Mouse (Mus musculus) heart, embryonic 15.5 days (tissue): ENCODE data around the gene Psmb3. TPM values are rescaled to one million over a fixed set of nuclear protein-coding genes. Genes with fewer than 3 reads are reported as not detected.
"Not testable (repeated sequence)": the region's sequence is repeated elsewhere in the genome, so short reads cannot be mapped to it uniquely, and the experiment has no call there.

ENCODE experiments used
- ATAC-seq: fragments of 200-750 bp; cut with Nextera tagmentation; replicated peaks from 2 replicates; pipeline ENCODE4 v1.8.0; 2017; ENCODE audit warnings: low read depth, moderate TSS enrichment; ENCODE audit not compliant: insufficient number of reproducible peaks, insufficient read depth, low FRiP score
- H3K27ac ChIP-seq: fragments of 300-500 bp; sonication (generic); 2 replicates; pipeline ENCODE4 v1.5.1; 2015; ENCODE audit warnings: mild to moderate bottlenecking, inconsistent platforms
- H3K27me3 ChIP-seq: fragments of 300-500 bp; sonication (generic); 2 replicates; pipeline ENCODE4 v1.6.1; 2015; ENCODE audit warnings: inconsistent platforms
- H3K36me3 ChIP-seq: fragments of 300-500 bp; sonication (generic); 2 replicates; pipeline ENCODE4 v1.6.1; 2015; ENCODE audit warnings: mild to moderate bottlenecking, inconsistent platforms
- H3K4me1 ChIP-seq: fragments of 300-500 bp; sonication (generic); replicated peaks from 2 replicates; pipeline ENCODE4 v1.6.1; 2015; ENCODE audit warnings: inconsistent platforms
- H3K4me2 ChIP-seq: fragments of 300-500 bp; sonication (generic); 2 replicates; pipeline ENCODE4 v1.6.1; 2015; ENCODE audit warnings: inconsistent platforms, mild to moderate bottlenecking, moderate library complexity
- H3K4me3 ChIP-seq: fragments of 300-500 bp; sonication (generic); 2 replicates; pipeline ENCODE4 v1.5.1; 2015; ENCODE audit warnings: mild to moderate bottlenecking, inconsistent platforms
- H3K9ac ChIP-seq: fragments of 300-500 bp; sonication (generic); 2 replicates; pipeline ENCODE4 v1.6.1; 2015; ENCODE audit warnings: mild to moderate bottlenecking, inconsistent platforms
- H3K9me3 ChIP-seq: fragments of 300-500 bp; sonication (generic); replicated peaks from 2 replicates; pipeline ENCODE4 v1.6.1; 2016; ENCODE audit warnings: inconsistent platforms
- WGBS: fragments of 180-500 bp; shearing (Covaris S2); methylation state at CpG from one replicate; pipeline ENCODE4 v1.1.7; 2015; ENCODE audit warnings: mixed read lengths; 5-methylcytosine and 5-hydroxymethylcytosine counted together
- polyA plus RNA-seq: library from polyadenylated mRNA; unstranded; fragments of >200 nt; fragmentation: Nextera tagmentation; extraction: Ambion mirVana; gene quantifications from 2 replicates; pipeline ENCODE4 v1.2.1, GENCODE M21; 2015

Gene Psmb3
- 337 and 364 TPM in 2 replicates for polyA plus RNA-seq

- Histone ChIP-seq H3K4me3 (peak within 1 kb of the TSS; percentile 86), H3K36me3 (peaks cover 32% of the 10 kb centered on the region), H3K27ac (peak within 1 kb of the TSS; percentile 100), H3K9me3 (no peaks in the 10 kb centered on the region), H3K4me1 (peaks cover 28% of the 10 kb centered on the region), H3K9ac (peak within 1 kb of the TSS; percentile 87), H3K27me3 (no peaks in the 10 kb centered on the region), H3K4me2 (peak within 1 kb of the TSS; percentile 98)
- ATAC-seq = peak; percentile 86
- under 1% methylated on average over 35 of the region's 35 CpGs for WGBS
Measured at GRCm38 (mm10) chr11:97703039-97703826, at the start of gene Psmb3. Psmb3 (plus strand) TSS chr11:97703399.

GRCm38 (mm10) chr11:97654210-97654609 is 49.0 kb upstream of the Psmb3 start:
- no peak overlapping the region for H3K27ac ChIP-seq
- no peak overlapping the region for H3K4me2 ChIP-seq
- WGBS = 90% methylated on average over 2 of the region's 2 CpGs
- H3K4me1 ChIP-seq = peaks cover 21% of the 10 kb centered on the region
- ATAC-seq = no peak
- no peaks in the 10 kb centered on the region for H3K9me3 ChIP-seq
- no peak overlapping the region for H3K9ac ChIP-seq
- H3K27me3 ChIP-seq = no peaks in the 10 kb centered on the region
- no peaks in the 10 kb centered on the region for H3K36me3 ChIP-seq
- no peak overlapping the region for H3K4me3 ChIP-seq

- Histone ChIP-seq H3K27ac (no peak overlapping the region), H3K4me3 (no peak overlapping the region), H3K9me3 (no peaks in the 10 kb centered on the region), H3K9ac (no peak overlapping the region), H3K4me1 (peaks cover 37% of the 10 kb centered on the region), H3K4me2 (no peak overlapping the region), H3K27me3 (no peaks in the 10 kb centered on the region), H3K36me3 (no peaks in the 10 kb centered on the region)
- 75% methylated on average over 14 of the region's 14 CpGs for WGBS
- ATAC-seq = no peak
Measured at GRCm38 (mm10) chr11:97656269-97656971, 46.8 kb upstream of the Psmb3 start.

GRCm38 (mm10) chr11:97657184-97657945 is 45.8 kb upstream of the Psmb3 start:
- H3K36me3 ChIP-seq = no peaks in the 10 kb centered on the region
- H3K4me3 ChIP-seq = no peak overlapping the region
- peaks cover 47% of the 10 kb centered on the region for H3K4me1 ChIP-seq
- ATAC-seq = no peak
- 24% methylated on average over 5 of the region's 6 CpGs for WGBS
- H3K4me2 ChIP-seq = no peak overlapping the region
- no peak overlapping the region for H3K27ac ChIP-seq
- H3K9ac ChIP-seq = no peak overlapping the region
- no peaks in the 10 kb centered on the region for H3K27me3 ChIP-seq
- H3K9me3 ChIP-seq = no peaks in the 10 kb centered on the region

- WGBS = 88% methylated on average over 6 of the region's 6 CpGs
- not testable (repeated sequence) for H3K27ac ChIP-seq
Measured at GRCm38 (mm10) chr11:97657967-97658366, 45.2 kb upstream of the Psmb3 start.

GRCm38 (mm10) chr11:97658751-97659266 is 44.4 kb upstream of the Psmb3 start:
- Histone ChIP-seq H3K4me2 (peak overlapping the region; percentile 73), H3K9me3 (no peaks in the 10 kb centered on the region), H3K27me3 (no peaks in the 10 kb centered on the region), H3K9ac (0 out of 2 replicates have a peak overlapping the region, but pooled peaks have one; percentile 93), H3K36me3 (no peaks in the 10 kb centered on the region), H3K4me3 (peak overlapping the region; percentile 82), H3K4me1 (peaks cover 52% of the 10 kb centered on the region), H3K27ac (peak overlapping the region; percentile 89)
- 34% methylated on average over 11 of the region's 11 CpGs for WGBS
- ATAC-seq = no peak

More at GRCm38 (mm10) chr11:97657967-97658366, 45.2 kb upstream of the Psmb3 start:
- peaks cover 52% of the 10 kb centered on the region for H3K4me1 ChIP-seq
- ATAC-seq, H3K9me3 ChIP-seq, H3K9ac ChIP-seq, H3K27me3 ChIP-seq, H3K36me3 ChIP-seq, H3K4me3 ChIP-seq, H3K4me2 ChIP-seq: not testable (repeated sequence)

- H3K4me2 ChIP-seq = peak overlapping the region; percentile 73
- ATAC-seq = no peak
- peak overlapping the region; percentile 89 for H3K27ac ChIP-seq
- H3K27me3 ChIP-seq = no peaks in the 10 kb centered on the region
- peaks cover 56% of the 10 kb centered on the region for H3K4me1 ChIP-seq
- peak overlapping the region; percentile 93 for H3K9ac ChIP-seq
- H3K36me3 ChIP-seq = no peaks in the 10 kb centered on the region
- H3K4me3 ChIP-seq = peak overlapping the region; percentile 82
- no peaks in the 10 kb centered on the region for H3K9me3 ChIP-seq
- 9% methylated on average over 13 of the region's 13 CpGs for WGBS
Measured at GRCm38 (mm10) chr11:97659267-97659989, 43.8 kb upstream of the Psmb3 start.

- Histone ChIP-seq H3K4me1 (peaks cover 63% of the 10 kb centered on the region), H3K4me2 (peak overlapping the region; percentile 73)
- peak; percentile 84 for ATAC-seq
Measured at GRCm38 (mm10) chr11:97659990-97660714, 43.0 kb upstream of the Psmb3 start.

GRCm38 (mm10) chr11:97660734-97661647 is 42.2 kb upstream of the Psmb3 start:
- H3K4me1 ChIP-seq = peaks cover 68% of the 10 kb centered on the region
- peak overlapping the region; percentile 82 for H3K4me3 ChIP-seq
- peak overlapping the region; percentile 93 for H3K9ac ChIP-seq
- peak overlapping the region; percentile 73 for H3K4me2 ChIP-seq
- WGBS = 9% methylated on average over 27 of the region's 27 CpGs
- no peaks in the 10 kb centered on the region for H3K27me3 ChIP-seq
- peak overlapping the region; percentile 89 for H3K27ac ChIP-seq
- no peaks in the 10 kb centered on the region for H3K9me3 ChIP-seq
- H3K36me3 ChIP-seq = peaks cover 7% of the 10 kb centered on the region
- no peak for ATAC-seq

More at GRCm38 (mm10) chr11:97659990-97660714, 43.0 kb upstream of the Psmb3 start:
- H3K4me3 ChIP-seq = peak overlapping the region; percentile 82
- H3K27ac ChIP-seq = peak overlapping the region; percentile 89
- under 1% methylated on average over 61 of the region's 78 CpGs for WGBS
- H3K36me3 ChIP-seq = no peaks in the 10 kb centered on the region
- no peaks in the 10 kb centered on the region for H3K27me3 ChIP-seq
- peak overlapping the region; percentile 93 for H3K9ac ChIP-seq
- H3K9me3 ChIP-seq = no peaks in the 10 kb centered on the region
